Mouse (Mus musculus) testis, adult 2 months (tissue): ENCODE results near the gene Ghr.

Experiments used
- CTCF ChIP-seq: fragments of 200-500 bp; IDR thresholded peaks from 2 replicates; pipeline ENCODE4 v1.5.1; 2012; ENCODE audit warnings: low read depth, mild to moderate bottlenecking, inconsistent platforms, low read length, moderate library complexity; ENCODE audit not compliant: control insufficient read depth, insufficient read depth, insufficient replicate concordance
- POLR2A ChIP-seq: fragments of 200-500 bp; IDR thresholded peaks from 2 replicates; pipeline ENCODE4 v1.6.1; 2012; ENCODE audit warnings: low read depth, mild to moderate bottlenecking, inconsistent platforms, low read length, moderate library complexity; ENCODE audit not compliant: control insufficient read depth

- TF ChIP-seq POLR2A (no peak), CTCF (no peak)
Observed at GRCm38 (mm10) chr15:3341806-3342582, 241.3 kb downstream of the Ghr start.
